Mouse (Mus musculus): ENCODE measurements around the gene Kri1. TPM values are rescaled to one million over a fixed set of nuclear protein-coding genes. Genes with fewer than 3 reads are reported as not detected.

The Kri1 gene
- total and polyA plus RNA-seq, 2 experiments from 2014 or later, result 10.9 to 15.3 TPM

DNA sequence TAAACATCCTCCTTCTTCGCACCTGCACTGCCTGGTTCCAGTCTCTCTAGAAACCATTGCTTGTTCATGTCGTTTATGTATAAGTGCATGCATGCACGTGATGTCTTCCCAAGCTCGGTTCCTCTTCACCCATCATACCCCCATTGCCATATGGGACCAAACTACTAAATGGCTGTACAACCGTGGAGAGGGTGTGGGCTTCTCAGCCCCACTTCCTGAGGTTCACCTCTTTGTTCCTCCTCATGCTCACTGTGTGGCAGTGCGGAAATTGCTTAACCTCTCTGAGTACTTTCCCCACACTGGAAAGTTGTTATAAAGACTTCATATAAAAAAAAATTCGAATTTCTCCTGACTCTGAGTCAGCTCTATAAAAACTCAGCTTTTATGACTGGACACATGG lies 28.9 kb upstream of the Kri1 start:
- Histone ChIP-seq H3K9me3 (ENCODE audit: low read length) (no peaks in the 10 kb centered on the region), H3K4me3 (ENCODE audit: low read length) (no peak overlapping the region), H3K36me3 (ENCODE audit: insufficient read depth, low read length) (no peaks in the 10 kb centered on the region), H3K27me3 (ENCODE audit: insufficient read depth, low read length) (no peaks in the 10 kb centered on the region), H3K4me2 (ENCODE audit: low read depth, low read length) (no peak overlapping the region), H3K27ac (no peak overlapping the region), H3K9ac (replicated peaks; ENCODE audit: low read length) (no peak overlapping the region), H3K4me1 (ENCODE audit: insufficient read depth, low read length) (peaks cover 4% of the 10 kb centered on the region; the same call in 1 of the 2 replicates)
- no peak for TF ChIP-seq CTCF (IDR thresholded peaks at IDR 0.05; ENCODE audit: low read depth)
- ATAC-seq (no peak), DNase-seq (ENCODE audit: low spot score) (no peak)
- WGBS, result 76% methylated on average over 7 of the region's 7 CpGs

DNA sequence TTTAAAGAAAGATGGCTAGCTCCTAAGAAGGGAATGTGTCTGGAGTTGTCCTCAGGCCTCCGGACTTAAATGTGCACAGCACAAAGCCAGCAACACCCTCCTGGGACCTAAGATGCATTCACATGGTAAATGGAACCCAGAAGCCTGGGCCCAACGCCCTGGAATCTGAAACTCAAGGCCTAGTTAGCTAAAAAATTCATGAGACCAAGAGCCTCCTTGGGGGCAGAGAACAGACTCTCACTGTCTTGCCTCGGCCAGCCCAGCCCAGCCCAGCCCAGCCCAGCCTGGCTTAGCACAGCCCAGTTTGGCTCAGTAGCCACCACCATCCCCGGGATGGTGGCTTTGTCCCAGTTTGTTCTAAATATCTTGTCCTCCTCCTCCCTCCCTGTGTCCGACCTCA lies 27.7 kb upstream of the Kri1 start:
- no peak for ATAC-seq
- H3K36me3 ChIP-seq (ENCODE audit: insufficient read depth, low read length), result no peaks in the 10 kb centered on the region
- no peak overlapping the region for H3K27ac ChIP-seq
- DNase-seq (ENCODE audit: low spot score), result no peak
- H3K9ac ChIP-seq (replicated peaks; ENCODE audit: low read length), result no peak overlapping the region
- H3K4me3 ChIP-seq (ENCODE audit: low read length), result no peak overlapping the region
- H3K9me3 ChIP-seq (ENCODE audit: low read length), result no peaks in the 10 kb centered on the region
- 56% methylated on average over 5 of the region's 5 CpGs for WGBS
- no peak for TF ChIP-seq CTCF (IDR thresholded peaks at IDR 0.05; ENCODE audit: low read depth)
- no peaks in the 10 kb centered on the region for H3K27me3 ChIP-seq (ENCODE audit: insufficient read depth, low read length)
- H3K4me2 ChIP-seq (ENCODE audit: low read depth, low read length), result no peak overlapping the region
- H3K4me1 ChIP-seq (ENCODE audit: insufficient read depth, low read length), result no peaks in the 10 kb centered on the region

DNA sequence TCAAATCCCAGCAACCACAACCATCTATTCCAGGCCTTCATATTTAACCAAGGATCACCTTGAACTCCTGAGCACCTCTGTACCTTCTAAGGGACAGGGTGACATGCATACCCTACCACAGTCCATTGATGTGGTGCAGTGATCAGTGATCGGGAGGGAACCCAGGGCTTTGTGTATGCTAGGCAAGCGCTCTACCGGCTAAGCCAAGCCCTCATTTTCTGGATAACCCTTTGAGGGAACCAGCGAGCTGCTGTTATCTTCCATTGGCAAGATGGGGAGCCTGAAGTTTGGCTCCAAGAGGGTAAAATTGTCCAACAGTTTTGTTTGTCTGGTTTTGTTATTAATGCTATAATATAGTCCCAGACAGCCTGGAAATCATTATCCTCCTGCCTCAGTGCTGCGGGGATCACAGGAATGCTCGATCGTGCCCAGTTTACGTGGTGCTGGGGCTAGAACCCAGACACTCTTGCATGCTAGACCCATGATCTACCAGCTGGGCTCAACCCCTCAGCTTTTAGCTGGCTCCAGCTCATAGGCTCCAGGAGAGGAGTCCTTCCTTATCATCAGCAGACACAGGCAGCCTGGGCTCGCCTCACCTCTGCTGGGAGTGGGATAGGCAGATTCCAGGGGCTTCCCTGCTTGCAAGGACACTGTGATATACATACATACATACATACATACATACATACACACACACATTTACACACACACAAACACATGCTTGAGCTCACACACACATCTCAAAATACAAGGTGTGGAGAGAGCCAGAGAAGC lies 26.8 kb upstream of the Kri1 start:
- ATAC-seq, result no peak
- Histone ChIP-seq H3K4me2 (ENCODE audit: low read depth, low read length) (no peak overlapping the region), H3K27ac (no peak overlapping the region), H3K27me3 (ENCODE audit: insufficient read depth, low read length) (no peaks in the 10 kb centered on the region), H3K9ac (replicated peaks; ENCODE audit: low read length) (no peak overlapping the region), H3K4me1 (ENCODE audit: insufficient read depth, low read length) (no peaks in the 10 kb centered on the region), H3K36me3 (ENCODE audit: insufficient read depth, low read length) (no peaks in the 10 kb centered on the region), H3K4me3 (ENCODE audit: low read length) (no peak overlapping the region), H3K9me3 (ENCODE audit: low read length) (no peaks in the 10 kb centered on the region)
- no peak for TF ChIP-seq CTCF (IDR thresholded peaks at IDR 0.05; ENCODE audit: low read depth)
- WGBS, result 94% methylated on average over 9 of the region's 9 CpGs
- DNase-seq (ENCODE audit: low spot score), result no peak

DNA sequence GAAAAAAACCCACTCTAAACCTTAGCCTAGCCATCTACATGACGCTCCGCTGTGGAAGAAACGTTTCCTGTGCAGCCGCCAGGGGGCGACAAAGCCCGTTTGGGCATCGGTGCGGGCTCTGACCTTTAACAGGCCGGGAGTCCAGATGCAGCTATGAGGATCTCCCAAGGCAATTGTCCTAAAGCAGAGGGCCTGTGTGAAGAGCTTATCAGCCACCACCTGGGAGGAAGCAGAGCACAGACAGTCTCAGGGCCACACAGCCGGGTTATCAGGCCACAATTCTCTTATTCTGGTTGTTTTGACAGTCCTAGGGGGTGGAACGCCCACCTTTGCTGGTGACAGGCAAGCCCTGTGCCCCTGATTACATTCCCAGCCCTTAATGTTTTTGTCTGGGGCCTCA lies 25.6 kb upstream of the Kri1 start:
- no peaks in the 10 kb centered on the region for H3K9me3 ChIP-seq (ENCODE audit: low read length)
- peak; percentile 86 for DNase-seq (ENCODE audit: low spot score)
- H3K4me1 ChIP-seq (ENCODE audit: insufficient read depth, low read length), result no peaks in the 10 kb centered on the region
- 11% methylated on average over 11 of the region's 11 CpGs for WGBS
- peak; percentile 78 for ATAC-seq
- H3K27me3 ChIP-seq (ENCODE audit: insufficient read depth, low read length), result no peaks in the 10 kb centered on the region
- H3K27ac ChIP-seq, result no peak overlapping the region
- H3K9ac ChIP-seq (replicated peaks; ENCODE audit: low read length), result no peak overlapping the region
- no peaks in the 10 kb centered on the region for H3K36me3 ChIP-seq (ENCODE audit: insufficient read depth, low read length)
- no peak overlapping the region for H3K4me2 ChIP-seq (ENCODE audit: low read depth, low read length)
- TF ChIP-seq CTCF (IDR thresholded peaks at IDR 0.05; ENCODE audit: low read depth), result peak; percentile 90
- H3K4me3 ChIP-seq (ENCODE audit: low read length), result no peak overlapping the region

DNA sequence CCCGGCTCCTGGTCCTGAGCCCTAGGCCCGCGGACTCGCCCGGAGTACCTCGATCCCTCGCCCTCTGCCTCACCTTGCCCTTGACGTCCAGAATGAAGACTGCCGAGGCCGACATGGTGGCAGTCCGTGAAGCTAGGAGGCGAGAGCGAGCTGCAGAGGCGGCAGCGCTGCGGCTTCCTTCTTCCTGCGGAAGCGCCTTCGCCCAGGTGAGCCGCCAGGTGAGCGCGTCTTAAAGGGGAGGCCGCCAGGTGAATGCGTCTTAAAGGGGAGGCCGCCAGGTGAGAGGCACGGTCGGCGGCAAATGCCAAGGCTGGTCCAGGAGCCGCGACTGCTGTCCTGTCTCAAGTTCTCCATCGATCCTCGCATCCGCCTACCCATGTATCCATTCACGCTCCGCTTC lies 24.4 kb upstream of the Kri1 start, which contains the start of gene Ap1m2:
TSS of gene Ap1m2 (minus strand) at position 204 of the 400 bp plus-strand sequence.
- ATAC-seq, result no peak
- H3K36me3 ChIP-seq (ENCODE audit: insufficient read depth, low read length), result no peaks in the 10 kb centered on the region
- H3K9me3 ChIP-seq (ENCODE audit: low read length), result no peaks in the 10 kb centered on the region
- H3K4me1 ChIP-seq (ENCODE audit: insufficient read depth, low read length), result no peaks in the 10 kb centered on the region
- peak within 1 kb of the TSS; percentile 23 for H3K4me3 ChIP-seq (ENCODE audit: low read length)
- no peaks in the 10 kb centered on the region for H3K27me3 ChIP-seq (ENCODE audit: insufficient read depth, low read length)
- peak; percentile 36; the same call in 1 of the 2 replicates for TF ChIP-seq CTCF (IDR thresholded peaks at IDR 0.05; ENCODE audit: low read depth)
- no peak within 1 kb of the TSS for H3K27ac ChIP-seq
- peak; percentile 53 for DNase-seq (ENCODE audit: low spot score)
- WGBS, result 14% methylated on average over 33 of the region's 35 CpGs
- peak within 1 kb of the TSS; percentile 44 for H3K4me2 ChIP-seq (ENCODE audit: low read depth, low read length)
- H3K9ac ChIP-seq (replicated peaks; ENCODE audit: low read length), result no peak within 1 kb of the TSS

DNA sequence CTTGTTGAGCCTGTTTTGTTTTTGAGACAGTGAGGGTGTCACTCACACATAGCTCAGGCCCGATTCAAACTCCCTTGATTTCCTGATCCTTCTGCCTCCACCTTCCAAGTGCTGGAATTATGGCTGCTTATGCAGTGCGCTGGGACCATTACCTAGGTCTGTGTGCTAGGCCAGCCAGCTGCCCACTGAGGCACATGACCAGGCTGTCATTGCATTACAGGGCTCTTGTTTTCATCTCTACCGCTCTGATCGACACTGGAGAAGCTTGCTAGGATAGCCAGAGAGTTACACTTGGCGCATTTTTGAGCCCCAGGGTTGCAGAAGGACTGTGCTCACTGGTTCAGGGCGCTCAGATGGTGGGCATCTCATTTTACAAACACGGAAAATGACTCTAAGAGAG lies 23.9 kb upstream of the Kri1 start:
- Histone ChIP-seq H3K4me2 (ENCODE audit: low read depth, low read length) (peak overlapping the region; percentile 44), H3K36me3 (ENCODE audit: insufficient read depth, low read length) (no peaks in the 10 kb centered on the region), H3K4me3 (ENCODE audit: low read length) (peak overlapping the region; percentile 23), H3K4me1 (ENCODE audit: insufficient read depth, low read length) (no peaks in the 10 kb centered on the region), H3K9ac (replicated peaks; ENCODE audit: low read length) (no peak overlapping the region), H3K27ac (no peak overlapping the region), H3K9me3 (ENCODE audit: low read length) (no peaks in the 10 kb centered on the region), H3K27me3 (ENCODE audit: insufficient read depth, low read length) (no peaks in the 10 kb centered on the region)
- ATAC-seq (no peak), DNase-seq (ENCODE audit: low spot score) (no peak)
- 25% methylated on average over 7 of the region's 7 CpGs for WGBS
- no peak for TF ChIP-seq CTCF (IDR thresholded peaks at IDR 0.05; ENCODE audit: low read depth)

DNA sequence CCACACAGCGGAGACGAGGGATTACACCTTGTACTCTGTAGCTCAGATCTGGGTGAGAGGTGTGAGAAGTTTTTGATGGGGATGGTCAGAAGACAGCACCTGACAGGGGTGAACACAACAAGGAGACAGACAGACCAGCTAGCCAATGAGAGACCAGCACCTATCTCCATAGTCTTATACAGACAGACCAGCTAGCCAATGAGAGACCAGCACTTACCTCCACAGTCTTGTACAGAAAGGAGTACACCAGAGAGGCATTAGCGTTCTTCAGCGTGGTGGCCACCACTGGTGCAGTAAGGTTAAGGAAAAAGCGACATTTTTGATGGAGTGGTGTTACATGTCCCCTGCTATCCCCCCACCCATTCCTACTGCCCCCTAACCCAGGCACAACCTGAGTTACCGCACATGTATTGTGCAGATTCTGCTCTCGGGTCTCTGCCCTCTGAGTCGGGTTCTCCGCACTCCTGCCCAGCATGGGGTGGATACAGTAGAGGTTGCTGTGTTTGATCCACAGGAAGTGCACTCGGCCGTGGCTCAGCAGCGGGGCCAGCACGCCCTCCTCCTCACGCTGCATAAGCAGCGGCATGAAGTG lies 21.5 kb upstream of the Kri1 start:
- 70% methylated on average over 15 of the region's 15 CpGs for WGBS

More for the DNA sequence above, 21.5 kb upstream of the Kri1 start:
- Histone ChIP-seq H3K4me1 (ENCODE audit: insufficient read depth, low read length) (no peaks in the 10 kb centered on the region), H3K9me3 (ENCODE audit: low read length) (no peaks in the 10 kb centered on the region), H3K9ac (replicated peaks; ENCODE audit: low read length) (no peak overlapping the region), H3K4me3 (ENCODE audit: low read length) (no peak overlapping the region), H3K4me2 (ENCODE audit: low read depth, low read length) (no peak overlapping the region), H3K27ac (no peak overlapping the region), H3K36me3 (ENCODE audit: insufficient read depth, low read length) (no peaks in the 10 kb centered on the region), H3K27me3 (ENCODE audit: insufficient read depth, low read length) (no peaks in the 10 kb centered on the region)
- DNase-seq (ENCODE audit: low spot score), result no peak
- no peak for ATAC-seq
- TF ChIP-seq CTCF (IDR thresholded peaks at IDR 0.05; ENCODE audit: low read depth), result no peak
